Mouse (Mus musculus): ENCODE measurements around the gene Arid3a.

DNA sequence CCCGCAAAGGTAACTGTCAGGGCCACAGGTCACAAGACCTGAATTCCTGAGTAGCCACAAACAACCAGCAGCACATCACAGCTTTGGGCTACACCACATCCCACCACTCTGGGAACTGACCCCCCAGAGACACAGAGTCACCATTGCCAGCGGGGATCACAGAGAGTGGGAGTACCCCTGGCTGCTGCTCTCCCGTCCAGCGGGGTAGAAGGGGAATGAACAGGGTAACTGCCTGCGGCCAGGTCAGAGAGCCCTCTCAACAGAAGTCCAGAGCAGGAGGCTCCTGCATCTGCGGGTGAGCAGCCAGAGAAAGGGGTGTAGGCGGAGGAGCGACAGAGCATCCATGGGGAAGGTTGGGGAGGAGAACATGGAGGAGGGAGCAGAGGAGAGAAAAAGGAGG, 10.8 kb upstream of the Arid3a start:
- no peak for TF ChIP-seq CTCF (IDR thresholded peaks at IDR 0.05; ENCODE audit: control insufficient read depth, insufficient read depth, insufficient replicate concordance, low read depth, low read length)
- no peak for TF ChIP-seq POLR2A (IDR thresholded peaks at IDR 0.05; ENCODE audit: control insufficient read depth, low read depth, low read length)
